Mouse (Mus musculus) CD4-positive, CD25-positive, alpha-beta regulatory T cell, adult 2 months (primary cell): ENCODE data around the gene Pink1.
A peak's percentile ranks its signal among the peaks of the same experiment; 100 is the strongest.

Experiments
- DNase-seq: peaks from one replicate; pipeline ENCODE4 v3.0.0-alpha.2; 2012; ENCODE audit warnings: low read depth, low spot score

The Pink1 gene

DNA sequence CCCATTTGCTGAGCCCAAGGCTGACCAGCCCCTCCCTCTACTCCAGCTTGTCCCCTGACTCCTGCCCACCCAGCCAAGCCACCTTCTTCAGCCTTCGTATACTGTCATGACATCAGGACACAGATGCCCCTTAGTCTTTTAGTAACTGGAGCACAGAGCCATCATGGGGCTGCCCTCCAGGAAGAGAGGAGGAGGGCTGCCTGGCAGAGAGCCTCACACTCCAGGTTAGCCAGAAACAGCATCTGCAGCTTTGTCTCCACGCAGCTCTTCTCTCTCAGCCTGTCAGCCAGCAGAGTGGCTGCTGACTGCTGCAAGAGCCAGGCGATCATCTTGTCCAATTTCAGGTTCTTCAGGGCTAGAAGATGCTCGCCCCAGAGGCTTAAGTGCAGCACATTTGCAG is 12.3 kb downstream of the Pink1 start:
- no peak for DNase-seq

DNA sequence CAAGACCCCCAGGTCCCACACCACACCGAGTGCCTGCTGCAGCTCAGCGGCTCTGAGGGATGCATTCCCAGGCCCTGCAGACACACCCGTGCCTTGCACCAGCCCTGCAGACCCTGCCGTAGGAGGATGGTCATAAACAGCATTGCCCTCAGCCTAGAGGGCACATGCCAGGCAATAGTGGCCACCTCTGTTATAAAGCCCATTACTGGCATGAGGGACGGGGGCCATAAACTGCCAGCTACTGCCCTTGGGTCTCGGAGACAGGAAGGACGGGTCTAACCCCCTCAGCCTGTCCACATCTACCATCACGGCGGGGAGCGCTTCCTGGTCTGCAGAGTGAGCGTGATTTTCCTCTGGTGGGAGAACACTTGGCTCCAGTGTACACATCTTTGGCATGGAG is 13.1 kb downstream of the Pink1 start:
- DNase-seq: no peak

DNA sequence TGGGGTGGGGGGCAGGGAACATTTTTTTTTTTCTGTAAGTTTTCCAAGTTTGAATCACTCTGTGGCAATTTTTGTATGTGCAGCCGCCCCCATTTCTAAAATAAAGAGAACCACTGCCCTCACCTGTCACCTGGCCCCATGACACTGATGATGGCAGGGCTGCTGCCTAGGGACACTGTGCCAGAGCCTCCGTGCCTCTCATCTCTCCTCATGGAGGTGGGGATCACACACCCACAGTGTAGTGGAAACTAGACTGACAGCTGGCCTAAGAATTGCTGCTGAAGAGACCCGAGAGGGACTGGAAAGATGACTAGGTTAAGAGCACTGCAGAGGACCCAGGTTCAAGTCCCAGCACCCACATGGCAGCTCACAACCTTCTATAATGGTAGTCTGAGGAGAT is 14.0 kb downstream of the Pink1 start:
- no peak for DNase-seq

- peak; percentile 76 for DNase-seq
Measured at GRCm38 (mm10) chr4:138311595-138311994, 14.5 kb downstream of the Pink1 start.

DNA sequence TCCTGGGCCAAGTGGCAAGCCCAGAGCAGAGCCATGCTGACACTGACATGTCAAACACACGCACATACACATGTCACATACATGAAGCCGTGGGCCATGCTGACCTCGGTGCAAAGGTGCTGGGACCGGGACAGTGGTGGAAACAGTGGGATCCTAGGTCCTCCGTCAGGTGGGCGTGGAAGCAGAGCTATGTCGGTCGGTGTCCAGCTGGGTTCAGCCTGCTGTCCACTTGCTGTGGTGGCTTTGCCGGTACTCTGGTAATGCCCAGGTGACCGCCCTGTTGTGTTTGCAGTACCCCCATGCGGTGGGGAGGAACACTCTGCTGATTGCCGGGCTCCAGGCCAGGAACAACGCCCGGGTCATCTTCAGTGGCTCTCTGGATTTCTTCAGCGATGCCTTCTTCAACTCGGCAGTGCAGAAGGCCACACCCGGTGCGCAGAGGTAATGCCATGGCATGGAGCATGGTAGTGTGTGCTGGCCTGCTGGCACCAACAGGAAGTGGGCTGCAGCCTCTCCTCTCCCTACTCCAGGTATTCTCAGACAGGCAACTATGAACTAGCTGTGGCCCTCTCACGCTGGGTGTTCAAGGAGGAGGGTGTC is 15.7 kb downstream of the Pink1 start:
- no peak for DNase-seq

- DNase-seq: no peak
Measured at GRCm38 (mm10) chr4:138307739-138308138, 18.4 kb downstream of the Pink1 start.

DNA sequence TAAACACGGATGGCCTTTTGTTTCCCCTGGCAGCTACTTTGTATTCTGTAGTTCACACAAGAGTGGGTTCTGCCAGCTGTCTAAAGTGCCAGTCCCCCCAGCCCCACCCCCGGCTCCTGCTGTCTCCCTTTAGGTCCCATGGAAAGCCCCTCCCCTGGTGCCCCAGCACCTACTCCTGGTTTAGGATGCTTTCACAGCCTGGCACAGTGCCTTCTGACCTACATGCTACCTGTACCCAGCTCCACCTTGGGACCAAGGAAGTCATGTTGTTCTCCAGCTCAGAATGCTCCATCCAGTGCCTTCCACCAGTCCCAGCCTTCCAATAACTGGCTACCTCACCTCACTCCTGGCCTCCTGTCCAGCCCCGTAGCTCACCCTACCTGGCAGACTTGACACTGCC is 19.1 kb downstream of the Pink1 start:
- no peak for DNase-seq

DNA sequence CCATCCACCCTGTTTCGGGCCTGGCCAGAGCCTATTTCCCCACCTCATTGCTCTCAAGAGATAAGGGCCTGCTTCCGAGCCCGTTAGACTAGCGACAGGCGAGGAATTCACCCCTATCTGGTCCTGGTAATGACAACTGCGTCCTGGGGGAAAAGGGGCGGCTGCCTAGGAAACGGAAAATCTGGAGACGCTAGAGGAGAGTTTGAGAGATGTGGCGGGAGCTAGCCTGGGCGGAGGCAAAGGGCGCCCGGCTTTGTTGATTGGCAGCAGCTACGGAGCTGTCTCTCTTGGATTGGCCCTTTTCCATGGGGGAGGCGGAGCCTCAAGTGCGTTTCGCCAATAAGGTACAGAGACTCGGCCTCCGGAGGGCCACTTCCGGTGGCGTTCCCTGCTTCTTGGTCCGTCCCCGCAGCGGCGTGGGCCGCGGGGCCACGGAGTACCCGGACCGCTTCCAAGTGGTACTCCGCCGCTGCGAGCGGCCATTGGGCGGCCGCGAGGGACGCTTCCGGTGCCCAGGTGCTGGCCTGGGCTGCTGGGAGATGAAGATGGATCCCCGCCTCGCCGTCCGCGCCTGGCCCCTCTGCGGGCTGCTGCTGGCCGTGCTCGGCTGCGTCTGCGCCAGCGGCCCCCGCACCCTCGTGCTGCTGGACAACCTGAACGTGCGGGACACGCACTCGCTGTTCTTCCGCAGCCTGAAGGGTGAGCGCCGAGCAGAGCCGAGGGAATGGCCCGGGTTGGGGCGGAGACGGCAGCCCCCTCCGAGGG is 21.6 kb downstream of the Pink1 start, which contains the start of gene Ddost:
Gene Ddost, plus strand, starts transcription at position 391 of the 765 bp plus-strand sequence.
- DNase-seq: peak; percentile 98

GRCm38 (mm10) chr4:138303742-138304141 is 22.4 kb downstream of the Pink1 start:
- no peak for DNase-seq

GRCm38 (mm10) chr4:138303011-138303410 is 23.1 kb downstream of the Pink1 start:
- no peak for DNase-seq

GRCm38 (mm10) chr4:138301271-138301780 is 24.8 kb downstream of the Pink1 start:
- no peak for DNase-seq

GRCm38 (mm10) chr4:138293949-138294550 is 32.1 kb downstream of the Pink1 start:
- DNase-seq: no peak

- no peak for DNase-seq
Measured at GRCm38 (mm10) chr4:138293261-138293948, 32.7 kb downstream of the Pink1 start.

GRCm38 (mm10) chr4:138292028-138292427 is 34.1 kb downstream of the Pink1 start:
- DNase-seq: no peak

GRCm38 (mm10) chr4:138288691-138289090 is 37.4 kb downstream of the Pink1 start:
- DNase-seq: no peak

DNA sequence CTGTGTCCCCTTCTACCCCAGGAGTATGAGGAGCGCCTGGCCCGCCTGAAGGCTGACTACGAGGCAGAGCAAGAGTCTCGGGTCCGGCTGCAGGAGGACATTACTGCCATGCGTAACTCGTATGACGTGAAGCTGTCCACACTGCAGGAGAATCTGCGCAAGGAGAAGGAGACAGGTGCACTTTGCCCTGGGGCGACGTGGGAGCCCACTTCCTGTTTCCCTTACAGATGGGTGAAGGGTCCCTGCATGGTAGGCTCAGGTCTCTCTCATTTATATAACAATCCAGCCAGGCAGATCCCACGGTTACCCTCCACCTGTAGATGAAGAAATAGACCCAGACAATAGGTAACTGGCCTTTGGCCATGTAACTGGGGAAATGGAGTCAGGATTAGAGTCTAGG is 39.7 kb downstream of the Pink1 start:
- no peak for DNase-seq

- peak; percentile 92 for DNase-seq
Measured at GRCm38 (mm10) chr4:138282834-138283233, 43.3 kb downstream of the Pink1 start.

DNA sequence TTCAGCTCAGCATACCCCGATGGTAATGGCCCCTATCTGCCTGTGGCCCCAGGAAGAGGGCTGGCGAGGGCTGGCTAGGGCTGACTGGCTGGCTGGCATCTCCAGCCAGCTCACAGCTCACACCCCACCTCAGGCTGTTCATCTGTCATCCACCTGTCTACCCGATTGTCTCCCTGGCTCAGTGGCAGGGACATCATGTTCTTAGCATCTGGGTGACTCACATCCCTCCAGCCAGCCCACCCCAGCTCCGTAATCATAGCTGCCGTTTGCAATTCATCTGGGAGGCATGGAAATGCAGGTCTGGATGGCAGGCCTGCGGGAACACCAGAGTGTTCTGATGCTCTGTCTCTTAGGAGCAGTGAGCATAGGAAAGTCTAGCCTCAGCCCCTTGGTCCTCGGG is 47.8 kb downstream of the Pink1 start:
- no peak for DNase-seq

DNA sequence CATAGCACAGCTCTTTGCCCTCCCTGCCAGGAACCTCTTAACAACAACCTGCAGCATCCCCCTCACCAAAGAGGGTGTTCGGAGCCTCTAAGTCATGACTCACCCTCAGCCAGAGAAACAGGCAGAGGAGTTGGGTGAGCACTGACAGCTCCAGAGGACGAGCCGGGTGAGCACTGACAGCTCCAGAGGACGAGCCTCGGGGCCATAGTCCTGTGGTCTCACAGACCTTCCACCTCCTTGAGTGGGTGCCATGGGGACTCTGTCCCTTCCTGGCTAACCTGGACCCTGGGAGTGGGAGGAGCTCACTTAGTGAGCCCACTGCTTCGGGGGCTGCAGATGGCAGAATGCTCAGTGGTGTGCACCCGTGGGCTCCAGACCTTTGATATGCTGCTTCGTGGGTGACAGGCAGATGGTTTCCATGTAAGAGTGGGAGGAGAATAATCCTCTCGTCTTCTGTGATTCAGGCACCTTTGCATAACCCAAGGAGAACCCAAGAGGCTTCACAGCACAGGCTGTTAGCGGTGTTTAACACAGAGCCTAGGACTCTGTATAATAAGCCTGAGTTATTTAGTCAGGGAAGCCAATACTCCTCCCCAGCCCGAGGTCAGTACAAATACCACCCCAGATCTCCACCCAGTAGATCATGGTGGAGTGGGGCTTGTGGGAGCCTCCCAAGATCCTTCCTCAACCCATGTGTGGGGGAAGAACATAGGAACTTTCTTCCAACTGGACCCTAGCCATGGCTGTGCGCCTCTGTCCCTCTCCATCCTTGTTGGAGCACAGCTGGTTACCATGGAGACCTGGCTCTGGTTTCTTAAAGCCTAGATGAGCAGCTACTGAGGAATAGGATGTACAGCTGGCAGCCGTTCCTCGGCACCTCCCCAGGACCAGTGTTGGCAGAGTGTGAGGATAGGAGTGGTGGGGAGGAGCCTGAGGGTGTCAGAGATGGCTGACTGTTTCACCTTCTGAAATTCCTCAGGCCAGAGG is 53.8 kb downstream of the Pink1 start:
- no peak for DNase-seq

GRCm38 (mm10) chr4:138267869-138268268 is 58.2 kb downstream of the Pink1 start:
- DNase-seq: no peak
